Mouse (Mus musculus) liver, postnatal 0 days (tissue): ENCODE measurements at regions not wholly inside any gene's neighbourhood (a gene's known extent, or its start where the extent isn't known, plus 50 kb on each side); places are given as distances from the start of the nearest gene placed in this dataset.
A peak's percentile ranks its signal among the peaks of the same experiment; 100 is the strongest.

ENCODE experiments used
- ATAC-seq: fragments of 200-750 bp; cut with Nextera tagmentation; 2 replicates; pipeline ENCODE4 v1.8.0; 2017; ENCODE audit warnings: mild to moderate bottlenecking, moderate library complexity
- DNase-seq: peaks from one replicate; pipeline ENCODE4 v3.0.0-alpha.2; 2016
- H3K27ac ChIP-seq: fragments of 300-500 bp; sonication (generic); 2 replicates; pipeline ENCODE4 v1.5.1; 2014; ENCODE audit warnings: antibody characterized with exemption, moderate library complexity, mild to moderate bottlenecking, low read depth
- H3K27me3 ChIP-seq: fragments of 300-500 bp; sonication (generic); 2 replicates; pipeline ENCODE4 v1.6.1; 2014; ENCODE audit warnings: low read length, control low read depth, mixed read lengths; ENCODE audit not compliant: insufficient read depth
- H3K36me3 ChIP-seq: fragments of 300-500 bp; sonication (generic); replicated peaks from 2 replicates; pipeline ENCODE4 v1.6.1; 2014; ENCODE audit warnings: mild to moderate bottlenecking, control low read depth, low read length, moderate library complexity, mixed read lengths; ENCODE audit not compliant: insufficient read depth
- H3K4me1 ChIP-seq: fragments of 300-500 bp; sonication (generic); 2 replicates; pipeline ENCODE4 v1.6.1; 2014; ENCODE audit warnings: antibody characterized with exemption, mild to moderate bottlenecking, control low read depth; ENCODE audit not compliant: insufficient read depth
- H3K4me2 ChIP-seq: fragments of 300-500 bp; sonication (generic); 2 replicates; pipeline ENCODE4 v1.6.1; 2014; ENCODE audit warnings: low read depth, mild to moderate bottlenecking, low read length, moderate library complexity, mixed read lengths
- H3K4me3 ChIP-seq: fragments of 300-500 bp; sonication (generic); 2 replicates; pipeline ENCODE4 v1.5.1; 2014; ENCODE audit warnings: low read depth, low read length
- H3K9ac ChIP-seq: fragments of 300-500 bp; sonication (generic); replicated peaks from 2 replicates; pipeline ENCODE4 v1.6.1; 2014; ENCODE audit warnings: mild to moderate bottlenecking, moderate library complexity
- H3K9me3 ChIP-seq: fragments of 300-500 bp; sonication (generic); 2 replicates; pipeline ENCODE4 v1.6.1; 2016; ENCODE audit warnings: mild to moderate bottlenecking, control low read depth, low read length, mixed read lengths
- CTCF ChIP-seq: sonication (generic); IDR thresholded peaks from 2 replicates; pipeline ENCODE4 v1.5.1; 2016; ENCODE audit warnings: antibody characterized with exemption, low read depth
- EP300 ChIP-seq: IDR thresholded peaks from 2 replicates; pipeline ENCODE4 v1.6.1; 2016; ENCODE audit warnings: antibody characterized with exemption, low read depth, mild to moderate bottlenecking
- WGBS: fragments of 180-500 bp; shearing (Covaris S2); extraction: QIAGEN DNeasy Blood & Tissue Kit; methylation state at CpG from one replicate; pipeline ENCODE4 v1.1.7; 2014; ENCODE audit not compliant: insufficient replicate concordance; 5-methylcytosine and 5-hydroxymethylcytosine counted together

DNA sequence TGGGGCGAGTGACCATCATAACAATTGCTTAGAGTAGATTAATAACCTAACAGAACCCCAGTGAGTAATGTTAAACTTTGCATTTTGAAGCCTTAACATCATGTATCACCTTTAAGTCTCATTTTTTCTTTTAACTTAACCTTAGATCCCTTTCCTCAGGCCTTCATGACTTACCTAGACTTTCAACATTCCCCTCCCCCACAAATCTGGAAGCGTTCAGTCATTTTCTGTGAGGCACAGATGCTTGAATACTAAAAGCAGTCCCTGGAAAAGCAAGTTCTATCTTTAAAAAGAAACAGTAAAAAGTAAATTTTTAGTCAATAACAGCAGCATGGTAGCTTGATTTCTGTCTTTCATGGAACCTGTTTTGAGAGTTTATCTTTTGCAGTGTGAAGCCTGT, 171.3 kb upstream of the Fggy start:
- DNase-seq (no peak), ATAC-seq (no peak)
- Histone ChIP-seq H3K36me3 (no peaks in the 10 kb centered on the region), H3K9ac (no peak overlapping the region), H3K9me3 (no peaks in the 10 kb centered on the region), H3K4me3 (no peak overlapping the region), H3K27ac (peak overlapping the region; percentile 4; the same call in 1 of the 2 replicates), H3K4me2 (no peak overlapping the region), H3K27me3 (no peaks in the 10 kb centered on the region), H3K4me1 (peaks cover 6% of the 10 kb centered on the region)
- TF ChIP-seq EP300 (no peak), CTCF (no peak)
- WGBS: 17% methylated on average over 2 of the region's 2 CpGs

DNA sequence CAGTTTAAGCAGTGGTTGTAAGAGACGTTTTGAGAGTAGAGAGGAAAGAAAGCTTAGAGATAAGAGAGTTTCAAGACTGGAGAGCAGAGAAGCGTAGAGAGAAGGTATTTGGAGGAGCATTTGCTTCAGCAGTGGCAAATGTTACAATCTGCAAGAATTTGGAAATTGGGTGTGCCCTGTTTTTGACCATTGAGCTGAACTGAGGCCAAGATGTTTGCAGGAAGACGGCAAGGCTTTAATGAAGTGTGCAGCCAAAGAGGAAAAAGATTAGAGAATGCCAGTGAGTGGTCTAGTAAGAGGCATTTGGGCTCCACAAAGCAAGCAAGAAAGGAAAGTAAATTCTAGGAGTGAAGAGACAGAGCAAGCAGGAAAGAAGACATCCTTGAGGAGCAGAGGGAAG, 168.8 kb upstream of the Fggy start:
- TF ChIP-seq CTCF: no peak
- no peak for TF ChIP-seq EP300
- Histone ChIP-seq H3K9ac (no peak overlapping the region), H3K36me3 (no peaks in the 10 kb centered on the region)

DNA sequence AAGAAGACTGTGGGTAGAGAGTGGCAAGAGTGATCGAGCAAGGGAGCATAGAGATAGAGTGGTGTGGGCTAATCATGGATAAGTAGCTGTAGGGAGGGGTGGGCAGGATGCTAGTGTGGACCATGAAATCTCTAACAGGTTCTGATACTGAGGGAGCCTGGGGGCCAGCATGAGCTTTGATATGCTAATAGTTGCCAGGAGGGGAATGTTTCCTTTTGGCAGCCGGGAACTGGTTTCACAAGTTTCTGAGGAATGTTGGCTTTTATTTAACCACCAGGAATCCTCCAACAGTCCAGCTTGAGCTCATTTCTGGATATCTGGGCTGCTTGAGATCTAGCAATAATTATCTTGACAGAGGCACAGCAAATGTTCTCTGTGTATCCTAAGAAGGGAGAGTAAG, 167.7 kb upstream of the Fggy start:
- no peaks in the 10 kb centered on the region for H3K27me3 ChIP-seq
- H3K27ac ChIP-seq: no peak overlapping the region
- peaks cover 6% of the 10 kb centered on the region for H3K4me1 ChIP-seq
- no peak overlapping the region for H3K4me3 ChIP-seq
- H3K9me3 ChIP-seq: no peaks in the 10 kb centered on the region
- TF ChIP-seq CTCF (no peak), EP300 (no peak)
- DNase-seq (no peak), ATAC-seq (no peak)
- no peak overlapping the region for H3K9ac ChIP-seq
- H3K36me3 ChIP-seq: no peaks in the 10 kb centered on the region
- no peak overlapping the region for H3K4me2 ChIP-seq
- WGBS: 67% methylated on average over 2 of the region's 2 CpGs

More for the DNA sequence above, 168.8 kb upstream of the Fggy start:
- no peak for ATAC-seq
- Histone ChIP-seq H3K27me3 (no peaks in the 10 kb centered on the region), H3K27ac (no peak overlapping the region), H3K4me3 (no peak overlapping the region), H3K4me1 (peaks cover 6% of the 10 kb centered on the region), H3K4me2 (no peak overlapping the region), H3K9me3 (no peaks in the 10 kb centered on the region)
- 51% methylated on average over 3 of the region's 3 CpGs for WGBS
- DNase-seq: no peak

DNA sequence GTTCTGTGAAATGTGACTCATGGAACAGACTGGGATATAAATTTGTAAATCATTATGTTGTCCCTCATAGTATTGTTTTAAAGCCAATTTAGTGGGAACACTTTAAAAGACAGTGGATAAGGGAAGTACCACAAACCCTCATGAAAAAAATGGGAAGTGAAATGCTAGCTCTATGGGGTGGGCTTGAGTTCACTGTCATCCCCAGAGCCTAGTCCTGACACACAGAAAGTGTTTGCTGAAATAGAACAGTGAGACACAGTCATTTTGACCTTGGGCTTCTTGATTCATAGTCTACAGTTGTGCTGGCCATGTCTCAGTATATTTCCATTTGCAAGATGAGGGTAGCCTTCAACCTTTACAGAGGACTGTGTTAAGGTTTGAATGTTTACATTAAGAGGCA, 166.8 kb upstream of the Fggy start:
- no peak overlapping the region for H3K4me2 ChIP-seq
- H3K27ac ChIP-seq: no peak overlapping the region
- ATAC-seq: no peak
- TF ChIP-seq EP300 (no peak), CTCF (no peak)
- H3K9ac ChIP-seq: no peak overlapping the region
- peaks cover 2% of the 10 kb centered on the region for H3K4me1 ChIP-seq
- no peaks in the 10 kb centered on the region for H3K9me3 ChIP-seq
- DNase-seq: no peak
- no peak overlapping the region for H3K4me3 ChIP-seq
- H3K36me3 ChIP-seq: no peaks in the 10 kb centered on the region
- no peaks in the 10 kb centered on the region for H3K27me3 ChIP-seq

DNA sequence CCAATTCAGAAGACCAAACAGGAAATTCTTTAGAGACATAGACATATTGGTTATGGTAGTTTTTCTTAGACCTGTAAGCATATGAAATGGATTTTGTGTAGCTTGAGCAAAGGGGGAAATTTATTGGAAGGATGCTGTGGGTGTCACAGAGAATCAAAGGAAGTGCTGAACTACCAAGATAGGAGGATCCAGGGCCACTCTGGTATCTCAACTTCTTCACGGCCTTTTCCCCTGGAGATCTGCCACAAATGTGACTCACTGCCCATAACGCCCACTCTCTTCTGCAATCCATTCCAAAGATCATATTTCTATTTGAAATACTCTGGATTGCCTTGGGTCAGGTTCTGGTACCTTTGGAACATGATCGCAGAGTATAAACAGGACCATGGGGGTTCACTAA, 161.6 kb upstream of the Fggy start:
- TF ChIP-seq CTCF (no peak), EP300 (peak; percentile 82)
- Histone ChIP-seq H3K9me3 (no peaks in the 10 kb centered on the region), H3K4me2 (no peak overlapping the region), H3K4me1 (0 out of 2 replicates have a peak, but pooled peaks cover 2% of the 10 kb centered on the region), H3K9ac (no peak overlapping the region), H3K4me3 (no peak overlapping the region), H3K27ac (peak overlapping the region; percentile 11; the same call in 1 of the 2 replicates), H3K27me3 (no peaks in the 10 kb centered on the region), H3K36me3 (no peaks in the 10 kb centered on the region)
- peak; percentile 90 for ATAC-seq
- 34% methylated on average over 3 of the region's 3 CpGs for WGBS
- peak; percentile 48 for DNase-seq

DNA sequence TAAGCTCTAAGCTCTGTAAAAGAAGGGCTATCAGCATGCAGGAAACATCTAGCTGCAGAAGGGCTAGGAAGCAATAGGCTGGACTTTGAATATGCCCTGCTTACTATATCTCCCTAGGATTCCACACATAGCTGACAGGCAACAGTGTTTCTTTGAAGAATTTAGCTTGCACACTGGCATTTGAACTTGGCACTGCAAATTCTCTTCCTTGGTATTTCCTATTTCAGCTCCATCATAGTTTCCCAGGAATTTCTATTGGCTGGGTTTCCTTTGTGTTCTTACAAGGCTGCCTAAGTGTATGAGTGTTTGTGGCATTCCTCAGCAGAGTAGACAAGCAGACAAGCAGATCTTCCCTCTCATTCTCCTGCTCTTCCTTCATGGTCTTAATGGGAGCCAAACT, 159.0 kb upstream of the Fggy start:
- Histone ChIP-seq H3K27me3 (no peaks in the 10 kb centered on the region), H3K4me3 (no peak overlapping the region), H3K4me2 (no peak overlapping the region), H3K27ac (no peak overlapping the region), H3K9me3 (no peaks in the 10 kb centered on the region), H3K9ac (no peak overlapping the region), H3K36me3 (no peaks in the 10 kb centered on the region), H3K4me1 (0 out of 2 replicates have a peak, but pooled peaks cover 2% of the 10 kb centered on the region)
- no peak for ATAC-seq
- TF ChIP-seq CTCF: no peak
- DNase-seq: no peak

DNA sequence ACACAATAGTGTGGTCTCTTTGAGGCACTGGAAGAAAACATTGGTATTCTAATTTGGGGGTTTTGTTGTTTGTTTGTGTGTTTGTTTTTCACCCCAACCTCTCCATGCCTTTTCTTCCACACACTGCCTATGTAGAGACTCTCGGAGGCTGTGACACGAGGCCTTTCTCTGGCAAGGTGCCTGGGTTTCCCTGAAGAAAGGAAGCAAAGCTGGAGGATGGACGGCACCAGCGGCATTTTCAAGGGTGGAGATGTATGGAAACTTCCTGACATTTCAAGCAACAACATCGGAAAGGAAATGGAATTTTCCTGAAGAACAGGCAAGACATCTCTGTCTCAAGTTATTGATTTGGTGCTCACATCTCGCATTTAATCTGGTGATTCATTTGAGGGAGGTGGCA, 155.0 kb upstream of the Fggy start:
- no peak overlapping the region for H3K4me3 ChIP-seq
- H3K36me3 ChIP-seq: no peaks in the 10 kb centered on the region
- ATAC-seq: no peak
- no peak overlapping the region for H3K27ac ChIP-seq
- WGBS: 74% methylated on average over 6 of the region's 6 CpGs
- H3K4me1 ChIP-seq: 0 out of 2 replicates have a peak, but pooled peaks cover 2% of the 10 kb centered on the region
- H3K27me3 ChIP-seq: no peaks in the 10 kb centered on the region
- no peak overlapping the region for H3K4me2 ChIP-seq
- no peak for DNase-seq
- no peaks in the 10 kb centered on the region for H3K9me3 ChIP-seq
- TF ChIP-seq EP300 (no peak), CTCF (no peak)
- no peak overlapping the region for H3K9ac ChIP-seq
